Mouse (Mus musculus): ENCODE data around the gene Il9r. TPM values are rescaled to one million over a fixed set of nuclear protein-coding genes. Genes with fewer than 3 reads are reported as not detected.

Il9r gene
- polyA plus RNA-seq (2015; fragmentation: Nextera tagmentation; extraction: Ambion mirVana) = 0.08 and 0.13 TPM in 2 replicates

GRCm38 (mm10) chr11:32200075-32200601 lies at the start of gene Il9r:
Gene Il9r, minus strand, starts transcription at chr11:32200279.
- Histone ChIP-seq H3K9me3 (replicated peaks) (no peaks in the 10 kb centered on the region), H3K27ac (replicated peaks) (no peak within 1 kb of the TSS), H3K4me3 (replicated peaks) (no peak within 1 kb of the TSS), H3K4me1 (peaks cover 5% of the 10 kb centered on the region; the same call in 1 of the 2 replicates), H3K9ac (no peak within 1 kb of the TSS), H3K27me3 (peaks cover 3% of the 10 kb centered on the region; the same call in 1 of the 2 replicates), H3K4me2 (replicated peaks) (no peak within 1 kb of the TSS), H3K36me3 (no peaks in the 10 kb centered on the region)
- ATAC-seq (ENCODE audit: insufficient number of reproducible peaks, low FRiP score, low TSS enrichment, low read depth) = no peak
- WGBS = 64% methylated on average over 10 of the region's 10 CpGs

DNA sequence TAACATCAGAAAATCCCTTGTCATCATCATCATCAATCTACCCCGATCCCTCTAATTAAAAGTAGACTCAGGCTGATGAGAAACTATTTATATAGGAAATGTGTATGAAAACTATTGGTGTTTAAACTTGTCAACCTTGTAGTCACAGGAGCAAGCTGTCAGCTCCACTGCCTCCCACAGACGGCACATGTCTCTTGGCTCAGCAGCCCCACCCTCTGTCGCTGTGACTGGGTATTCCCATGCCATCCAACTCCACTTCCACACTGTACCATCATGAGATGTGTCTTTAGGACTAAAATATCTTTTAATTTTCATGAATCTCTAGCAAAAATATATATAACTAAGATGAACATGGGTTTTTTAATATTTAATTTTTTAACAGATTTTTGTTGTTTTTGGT lies 48.3 kb upstream of the Il9r start:
- no peaks in the 10 kb centered on the region for H3K9me3 ChIP-seq (replicated peaks)
- no peaks in the 10 kb centered on the region for H3K27me3 ChIP-seq
- no peak for ATAC-seq (ENCODE audit: insufficient number of reproducible peaks, low FRiP score, low TSS enrichment, low read depth)
- no peak overlapping the region for H3K9ac ChIP-seq
- H3K4me1 ChIP-seq = peaks cover 17% of the 10 kb centered on the region
- peaks cover 69% of the 10 kb centered on the region for H3K36me3 ChIP-seq
- H3K27ac ChIP-seq (replicated peaks) = no peak overlapping the region
- H3K4me2 ChIP-seq (replicated peaks) = no peak overlapping the region
- no peak overlapping the region for H3K4me3 ChIP-seq (replicated peaks)
- WGBS = 78% methylated on average over 3 of the region's 3 CpGs

GRCm38 (mm10) chr11:32247068-32247467 lies 47.0 kb upstream of the Il9r start:
- Histone ChIP-seq H3K9ac (no peak overlapping the region), H3K27me3 (no peaks in the 10 kb centered on the region), H3K9me3 (replicated peaks) (no peaks in the 10 kb centered on the region), H3K27ac (replicated peaks) (no peak overlapping the region), H3K36me3 (peaks cover 57% of the 10 kb centered on the region), H3K4me3 (replicated peaks) (no peak overlapping the region), H3K4me1 (peaks cover 22% of the 10 kb centered on the region), H3K4me2 (replicated peaks) (no peak overlapping the region)
- ATAC-seq (ENCODE audit: insufficient number of reproducible peaks, low FRiP score, low TSS enrichment, low read depth) = no peak

DNA sequence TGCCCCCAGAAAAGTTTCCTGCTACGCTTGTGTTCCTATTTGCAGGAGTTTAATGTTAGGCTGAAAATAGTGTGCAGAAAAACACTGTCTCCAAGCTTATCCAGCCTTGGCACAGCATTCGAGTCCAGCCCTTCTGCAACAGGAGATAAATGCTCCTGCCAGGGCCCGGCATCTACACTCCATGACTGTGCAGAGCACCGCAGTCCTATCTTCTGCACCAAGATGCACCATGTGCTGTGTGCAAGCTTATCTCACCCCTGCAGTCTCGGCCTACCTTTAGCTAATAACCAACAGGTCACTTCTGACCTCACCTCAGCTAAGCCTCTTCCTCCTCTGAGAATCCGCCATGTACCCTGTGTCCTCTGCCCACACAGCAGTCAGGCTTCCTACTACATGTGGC lies 45.5 kb upstream of the Il9r start:
- Histone ChIP-seq H3K9me3 (replicated peaks) (no peaks in the 10 kb centered on the region), H3K4me3 (replicated peaks) (no peak overlapping the region), H3K4me2 (replicated peaks) (no peak overlapping the region), H3K27me3 (no peaks in the 10 kb centered on the region), H3K36me3 (peaks cover 56% of the 10 kb centered on the region), H3K9ac (no peak overlapping the region), H3K4me1 (peaks cover 22% of the 10 kb centered on the region), H3K27ac (replicated peaks) (0 out of 2 replicates have a peak overlapping the region, but pooled peaks have one; percentile 44)
- ATAC-seq (ENCODE audit: insufficient number of reproducible peaks, low FRiP score, low TSS enrichment, low read depth) = no peak
- WGBS = 94% methylated on average over 6 of the region's 6 CpGs

- no peak overlapping the region for H3K4me3 ChIP-seq (replicated peaks)
- peaks cover 57% of the 10 kb centered on the region for H3K36me3 ChIP-seq
- peak; percentile 68; the same call in 1 of the 2 replicates for ATAC-seq (ENCODE audit: insufficient number of reproducible peaks, low FRiP score, low TSS enrichment, low read depth)
- H3K4me2 ChIP-seq (replicated peaks) = no peak overlapping the region
- H3K9ac ChIP-seq = no peak overlapping the region
- peaks cover 22% of the 10 kb centered on the region for H3K4me1 ChIP-seq
- no peaks in the 10 kb centered on the region for H3K27me3 ChIP-seq
- no peaks in the 10 kb centered on the region for H3K9me3 ChIP-seq (replicated peaks)
- peak overlapping the region; percentile 75; the same call in 1 of the 2 replicates for H3K27ac ChIP-seq (replicated peaks)
- WGBS = 82% methylated on average over 1 of the region's 1 CpGs
These were observed 44.5 kb upstream of the Il9r start for GRCm38 (mm10) chr11:32244617-32245016.

DNA sequence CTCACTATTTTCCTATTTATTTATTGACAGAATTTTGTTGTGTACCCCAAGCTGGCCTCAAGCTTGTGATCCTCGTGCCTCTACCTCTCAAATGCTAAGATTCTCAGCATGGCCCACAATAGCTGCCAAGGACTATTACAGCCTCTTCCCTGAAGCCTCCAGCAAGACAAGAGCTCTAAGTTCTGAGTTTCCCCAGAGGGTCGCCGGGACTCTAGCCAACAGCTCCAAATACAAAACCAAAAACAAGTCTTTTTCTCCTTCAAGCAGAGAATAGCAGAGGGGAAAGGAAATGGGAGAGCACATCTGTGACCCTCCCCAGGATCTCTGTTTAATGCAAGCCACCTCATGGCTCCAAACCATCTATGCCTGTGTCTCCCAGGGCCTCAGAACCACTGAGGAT lies 44.0 kb upstream of the Il9r start:
- Histone ChIP-seq H3K36me3 (peaks cover 58% of the 10 kb centered on the region), H3K9me3 (replicated peaks) (no peaks in the 10 kb centered on the region), H3K27ac (replicated peaks) (peak overlapping the region; percentile 75; the same call in 1 of the 2 replicates), H3K4me3 (replicated peaks) (no peak overlapping the region), H3K4me2 (replicated peaks) (no peak overlapping the region), H3K27me3 (no peaks in the 10 kb centered on the region), H3K4me1 (peaks cover 22% of the 10 kb centered on the region), H3K9ac (no peak overlapping the region)
- ATAC-seq (ENCODE audit: insufficient number of reproducible peaks, low FRiP score, low TSS enrichment, low read depth) = no peak
- 52% methylated on average over 3 of the region's 3 CpGs for WGBS

DNA sequence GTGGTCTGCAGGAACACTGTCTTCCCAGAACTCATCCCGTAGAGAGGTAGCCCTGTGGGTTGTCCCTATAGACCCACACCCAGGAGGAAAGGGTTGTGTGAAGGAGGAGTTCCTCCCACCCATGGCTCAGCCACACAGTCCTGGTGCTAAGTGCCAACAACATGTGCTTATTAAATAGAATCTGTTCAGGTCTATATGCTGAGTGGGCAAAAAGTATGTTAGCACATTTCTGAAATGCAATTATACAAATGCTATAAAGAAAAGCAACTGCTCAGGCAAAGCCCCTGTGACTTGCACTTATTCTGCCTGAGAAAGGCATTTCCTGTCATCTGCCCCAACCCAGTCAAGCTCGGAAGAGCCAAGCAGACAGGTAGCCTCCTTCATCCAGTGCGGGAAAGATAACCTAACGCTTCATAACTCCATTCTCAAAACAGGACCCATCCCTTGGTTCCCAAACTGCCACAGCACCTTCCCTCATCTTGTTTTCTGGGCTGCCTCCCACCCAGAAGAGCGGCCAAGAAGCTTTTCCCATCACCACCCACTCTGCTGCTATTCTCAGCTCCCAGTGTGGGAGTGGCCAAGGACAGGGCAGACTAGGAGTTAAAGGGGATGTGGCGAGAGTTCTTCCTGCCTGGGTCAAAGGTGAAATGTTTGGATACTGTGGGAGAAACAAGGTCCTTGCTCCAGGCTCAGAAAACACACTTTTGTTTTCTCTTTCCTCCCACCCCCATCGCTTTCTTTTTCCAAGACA lies 43.3 kb upstream of the Il9r start:
- Histone ChIP-seq H3K27me3 (no peaks in the 10 kb centered on the region), H3K27ac (replicated peaks) (0 out of 2 replicates have a peak overlapping the region, but pooled peaks have one; percentile 75), H3K9ac (no peak overlapping the region), H3K4me3 (replicated peaks) (no peak overlapping the region), H3K4me1 (peaks cover 23% of the 10 kb centered on the region), H3K4me2 (replicated peaks) (no peak overlapping the region), H3K9me3 (replicated peaks) (no peaks in the 10 kb centered on the region), H3K36me3 (peaks cover 59% of the 10 kb centered on the region)
- ATAC-seq (ENCODE audit: insufficient number of reproducible peaks, low FRiP score, low TSS enrichment, low read depth) = no peak
- WGBS = 53% methylated on average over 7 of the region's 7 CpGs

GRCm38 (mm10) chr11:32242209-32242608 lies 42.1 kb upstream of the Il9r start:
- H3K4me1 ChIP-seq = peaks cover 29% of the 10 kb centered on the region
- no peak overlapping the region for H3K4me3 ChIP-seq (replicated peaks)

DNA sequence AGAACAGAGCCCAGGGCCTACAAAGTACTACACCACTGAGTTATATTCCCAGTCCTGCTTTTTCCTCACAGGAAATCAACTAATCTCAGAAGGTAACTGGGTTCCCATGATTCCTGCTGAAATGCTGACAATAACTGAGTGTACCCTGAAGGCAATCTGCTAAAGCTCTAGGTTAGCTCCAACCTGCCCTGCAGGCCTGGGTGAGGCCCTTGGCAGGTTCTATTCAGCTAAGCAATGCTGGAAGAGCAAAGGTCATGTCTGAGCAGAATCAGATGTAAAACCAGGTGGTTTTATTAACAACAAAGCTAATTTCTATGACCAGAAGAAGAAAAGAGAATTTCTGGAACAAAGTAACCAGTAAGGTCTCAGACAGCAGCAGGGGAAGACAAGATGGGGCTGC lies 41.3 kb upstream of the Il9r start:
- no peak overlapping the region for H3K4me2 ChIP-seq (replicated peaks)
- no peak overlapping the region for H3K4me3 ChIP-seq (replicated peaks)
- H3K36me3 ChIP-seq = peaks cover 51% of the 10 kb centered on the region
- H3K27me3 ChIP-seq = no peaks in the 10 kb centered on the region
- no peak for ATAC-seq (ENCODE audit: insufficient number of reproducible peaks, low FRiP score, low TSS enrichment, low read depth)
- no peak overlapping the region for H3K27ac ChIP-seq (replicated peaks)
- no peak overlapping the region for H3K9ac ChIP-seq
- no peaks in the 10 kb centered on the region for H3K9me3 ChIP-seq (replicated peaks)
- H3K4me1 ChIP-seq = peaks cover 37% of the 10 kb centered on the region

More at GRCm38 (mm10) chr11:32242209-32242608, 42.1 kb upstream of the Il9r start:
- peaks cover 57% of the 10 kb centered on the region for H3K36me3 ChIP-seq
- no peak overlapping the region for H3K9ac ChIP-seq
- H3K9me3 ChIP-seq (replicated peaks) = no peaks in the 10 kb centered on the region
- no peaks in the 10 kb centered on the region for H3K27me3 ChIP-seq
- no peak for ATAC-seq (ENCODE audit: insufficient number of reproducible peaks, low FRiP score, low TSS enrichment, low read depth)
- no peak overlapping the region for H3K27ac ChIP-seq (replicated peaks)
- no peak overlapping the region for H3K4me2 ChIP-seq (replicated peaks)
- 85% methylated on average over 3 of the region's 3 CpGs for whole genome bisulfite sequencing

DNA sequence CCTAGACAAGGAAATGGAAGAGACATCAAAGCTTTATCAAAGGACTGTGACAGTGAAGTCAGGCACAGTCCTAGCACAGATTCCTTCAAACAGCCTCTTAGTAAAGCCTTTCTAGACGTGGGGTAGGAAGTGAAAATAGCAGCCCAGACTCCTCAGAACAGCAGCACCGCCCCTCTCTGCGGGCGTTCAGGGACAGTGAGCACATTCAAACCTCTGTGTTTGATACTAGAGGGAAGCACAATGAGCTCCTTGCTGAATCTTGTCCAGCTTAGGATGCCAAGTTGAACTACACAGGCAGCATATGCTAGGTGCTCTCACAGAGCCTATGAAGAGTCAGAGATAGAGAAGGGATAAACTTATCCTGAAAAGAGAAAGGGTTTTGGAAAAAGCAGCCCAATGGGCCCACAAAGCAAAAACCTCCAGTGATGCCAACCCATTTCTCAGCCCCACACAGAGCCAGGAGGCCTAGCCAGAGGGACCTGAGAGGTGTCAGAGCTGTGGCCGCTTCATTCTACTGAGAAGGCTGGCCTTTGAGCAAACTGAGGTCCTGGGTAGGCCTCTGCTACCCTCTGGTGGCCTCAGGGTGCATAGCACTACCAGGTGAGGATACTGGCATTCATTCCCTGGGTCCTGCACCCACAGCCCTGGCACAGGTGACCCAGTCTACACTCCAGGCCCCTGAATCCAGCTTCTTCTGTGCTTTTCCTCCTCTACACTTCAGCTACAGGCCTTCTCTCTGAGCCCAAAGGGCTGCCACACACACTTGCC lies 38.2 kb upstream of the Il9r start:
- Histone ChIP-seq H3K36me3 (peaks cover 52% of the 10 kb centered on the region), H3K9me3 (replicated peaks) (no peaks in the 10 kb centered on the region), H3K4me2 (replicated peaks) (no peak overlapping the region), H3K4me1 (peaks cover 48% of the 10 kb centered on the region), H3K9ac (no peak overlapping the region), H3K4me3 (replicated peaks) (no peak overlapping the region), H3K27ac (replicated peaks) (no peak overlapping the region), H3K27me3 (no peaks in the 10 kb centered on the region)
- ATAC-seq (ENCODE audit: insufficient number of reproducible peaks, low FRiP score, low TSS enrichment, low read depth) = no peak
- 63% methylated on average over 5 of the region's 5 CpGs for WGBS

DNA sequence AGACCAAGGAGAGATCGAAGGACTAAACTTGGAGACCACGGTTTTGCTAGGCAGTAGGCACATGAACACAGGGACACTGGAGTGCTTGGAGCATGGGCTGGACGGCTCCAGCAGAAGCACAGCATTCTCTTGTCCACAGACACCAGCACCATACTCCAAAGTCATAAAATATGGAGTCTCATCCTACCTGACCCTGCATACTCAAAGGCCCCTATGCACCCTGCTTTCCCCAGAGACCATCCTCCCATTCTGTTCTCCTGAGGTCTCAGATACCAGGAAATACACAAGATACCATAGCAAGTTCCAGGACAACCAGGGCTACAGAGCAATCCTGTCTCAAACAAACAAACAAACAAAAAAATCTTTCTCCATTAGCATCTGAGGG lies 37.3 kb upstream of the Il9r start:
- H3K4me2 ChIP-seq (replicated peaks) = no peak overlapping the region
- peaks cover 51% of the 10 kb centered on the region for H3K4me1 ChIP-seq
- 94% methylated on average over 3 of the region's 3 CpGs for WGBS
- no peak overlapping the region for H3K4me3 ChIP-seq (replicated peaks)
- H3K27ac ChIP-seq (replicated peaks) = no peak overlapping the region
- ATAC-seq (ENCODE audit: insufficient number of reproducible peaks, low FRiP score, low TSS enrichment, low read depth) = no peak
- H3K9ac ChIP-seq = no peak overlapping the region
- H3K36me3 ChIP-seq = peaks cover 56% of the 10 kb centered on the region
- no peaks in the 10 kb centered on the region for H3K27me3 ChIP-seq
- H3K9me3 ChIP-seq (replicated peaks) = no peaks in the 10 kb centered on the region

All from embryonic facial prominence, embryonic 15.5 days (tissue).